Mouse (Mus musculus) ZHBTc4 (cell line): Measurements from ENCODE around the gene Hmmr.

Experiments
- DNase-seq: peaks from one replicate; pipeline ENCODE4 v3.0.0-alpha.2; 2011; ENCODE audit warnings: low read depth, low spot score

Gene Hmmr

DNA sequence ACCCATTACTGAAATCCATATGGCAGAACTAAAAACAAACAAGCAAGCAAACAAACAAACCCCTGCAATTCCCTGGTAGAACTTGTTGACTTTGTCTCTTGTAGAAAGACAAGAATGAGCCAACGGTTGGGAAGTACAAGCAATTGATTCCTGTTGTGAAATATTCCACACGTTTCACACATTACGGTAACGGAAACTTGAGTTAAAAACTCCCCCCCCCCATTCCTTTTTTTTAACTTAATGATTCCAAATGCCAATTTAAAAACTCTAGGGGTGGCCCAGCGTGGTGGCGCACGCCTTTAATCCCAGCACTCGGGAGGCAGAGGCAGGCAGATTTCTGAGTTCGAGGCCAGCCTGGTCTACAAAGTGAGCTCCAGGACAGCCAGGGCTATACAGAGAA, 38.1 kb downstream of the Hmmr start, which contains the start of gene Mat2b:
Mat2b (minus strand) TSS at position 101 of the 400 bp plus-strand sequence.
- DNase-seq, result no peak

DNA sequence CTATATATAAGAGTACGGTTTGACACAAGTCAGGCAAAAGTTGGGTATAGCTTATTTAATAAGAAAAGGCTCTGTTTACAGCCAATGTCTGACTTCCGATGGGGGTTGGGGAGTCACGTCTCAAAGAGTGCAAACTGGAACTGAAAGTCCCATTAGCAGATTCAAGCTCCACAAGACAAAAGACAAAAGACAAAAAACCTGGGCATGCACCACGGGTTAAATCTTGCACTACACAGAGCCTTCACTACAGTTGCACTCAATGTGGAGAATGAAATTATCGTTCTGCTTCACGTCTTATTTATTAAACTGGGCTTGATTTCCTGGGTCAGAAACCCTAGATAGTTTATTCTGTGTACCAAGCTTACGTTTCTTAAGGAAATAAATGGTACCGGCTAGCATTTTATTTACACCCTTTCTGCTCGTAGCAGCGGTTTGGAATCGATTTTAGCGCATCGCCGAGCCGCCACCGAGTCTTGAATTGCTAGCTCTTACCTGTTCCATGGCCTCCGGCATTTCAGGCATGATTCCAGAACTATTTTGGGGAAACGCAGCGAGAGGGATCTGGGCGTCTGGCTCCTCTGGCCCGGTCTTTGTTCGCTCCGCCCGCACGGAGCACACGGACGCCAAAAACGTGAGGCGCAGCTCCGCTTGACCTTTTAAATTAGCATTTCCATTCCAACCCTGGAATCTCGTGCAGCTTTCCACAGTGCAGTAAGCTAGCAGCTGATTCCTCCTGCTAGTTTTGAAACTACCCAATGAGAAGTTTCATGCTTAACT, 38.7 kb downstream of the Hmmr start:
- DNase-seq, result peak; percentile 94

DNA sequence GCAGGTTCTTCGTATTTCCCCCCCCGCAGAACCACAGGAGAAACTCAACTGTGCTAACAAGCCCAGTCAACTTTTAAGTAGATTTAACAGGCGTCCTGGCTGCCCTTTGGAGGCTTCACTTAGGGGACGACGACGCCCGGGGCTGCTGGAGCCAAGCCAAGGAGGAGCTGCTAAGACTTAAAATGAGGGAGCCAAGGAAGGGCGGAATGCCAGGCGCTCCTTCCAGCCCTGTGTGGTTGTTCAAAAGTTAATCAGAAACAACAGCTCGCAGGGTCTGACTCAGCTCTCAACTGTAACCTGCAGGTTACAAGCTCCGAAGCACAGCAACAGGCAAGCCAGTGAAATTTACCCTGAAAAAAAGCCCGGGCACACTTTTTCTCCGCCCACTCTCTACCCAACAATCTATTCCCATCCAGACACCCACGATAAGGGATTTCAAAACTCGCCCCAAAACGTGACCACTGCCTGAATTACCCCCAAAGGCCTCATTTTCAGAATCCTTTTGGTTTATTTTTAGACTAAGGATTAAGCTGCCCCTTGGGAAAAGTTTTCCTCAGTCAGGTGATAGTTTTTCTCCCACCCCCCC, 39.8 kb downstream of the Hmmr start:
- peak; percentile 64 for DNase-seq

DNA sequence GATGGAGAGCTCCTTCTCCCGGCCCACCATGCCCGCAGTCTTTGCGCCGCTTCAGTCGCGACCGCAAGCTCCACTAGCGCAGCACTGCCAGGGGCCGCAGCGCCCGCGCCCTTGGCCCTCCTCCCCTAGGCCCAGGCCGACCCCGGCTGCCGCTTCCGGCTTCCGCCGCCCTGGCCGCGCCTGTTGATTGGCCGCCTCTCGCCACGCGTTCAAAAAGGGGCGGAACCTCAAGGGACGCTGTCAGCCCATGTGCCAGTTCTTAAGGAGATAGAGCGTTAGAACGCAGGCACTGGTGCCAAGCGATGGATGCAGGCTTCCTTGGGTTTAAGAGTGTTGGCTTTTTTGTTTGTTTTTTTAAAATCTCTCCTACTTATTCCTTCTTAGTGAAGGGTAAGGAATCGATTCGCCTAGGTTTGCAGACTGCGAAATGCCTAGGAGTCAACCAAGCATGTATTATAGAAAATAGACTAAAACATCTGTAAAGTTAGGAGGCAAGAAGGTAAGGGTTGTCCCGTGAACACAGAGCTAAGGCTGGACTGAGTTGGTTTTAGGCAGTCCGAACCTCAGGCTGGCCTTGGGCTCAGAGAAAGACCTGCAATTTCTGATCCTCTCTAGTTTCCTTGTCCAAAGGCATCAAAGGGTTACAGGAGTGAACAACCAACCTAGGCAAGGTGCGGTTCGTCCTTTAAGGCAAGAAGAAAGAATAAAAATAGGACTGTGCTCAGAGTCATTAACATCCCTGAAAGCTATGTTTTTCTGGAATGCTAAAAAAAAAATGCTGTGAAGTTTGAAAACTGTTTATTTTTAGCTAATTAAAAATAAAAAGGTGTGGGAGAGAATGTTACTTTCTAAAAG, 40.5 kb downstream of the Hmmr start:
- DNase-seq, result peak; percentile 97

DNA sequence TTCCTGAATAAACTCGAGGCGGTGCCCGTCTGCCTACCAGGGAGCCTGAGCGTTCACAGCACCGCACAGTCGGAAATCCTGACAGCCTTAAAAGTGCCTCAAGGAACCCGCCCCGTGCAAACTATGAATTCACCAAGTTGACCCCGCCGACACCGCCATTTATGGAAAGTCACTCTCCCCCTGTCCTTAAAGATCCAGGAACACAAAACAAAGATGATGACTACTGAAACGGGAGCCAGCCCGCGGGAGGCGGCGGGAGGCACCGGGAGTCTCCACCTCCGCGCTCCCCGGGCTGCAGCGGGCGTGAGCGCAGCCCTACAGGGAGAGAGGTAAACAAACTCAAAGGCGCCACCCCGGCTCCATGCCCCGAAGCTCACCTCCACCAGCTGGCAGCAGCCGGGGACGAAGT, 41.1 kb downstream of the Hmmr start:
- DNase-seq, result peak; percentile 66

DNA sequence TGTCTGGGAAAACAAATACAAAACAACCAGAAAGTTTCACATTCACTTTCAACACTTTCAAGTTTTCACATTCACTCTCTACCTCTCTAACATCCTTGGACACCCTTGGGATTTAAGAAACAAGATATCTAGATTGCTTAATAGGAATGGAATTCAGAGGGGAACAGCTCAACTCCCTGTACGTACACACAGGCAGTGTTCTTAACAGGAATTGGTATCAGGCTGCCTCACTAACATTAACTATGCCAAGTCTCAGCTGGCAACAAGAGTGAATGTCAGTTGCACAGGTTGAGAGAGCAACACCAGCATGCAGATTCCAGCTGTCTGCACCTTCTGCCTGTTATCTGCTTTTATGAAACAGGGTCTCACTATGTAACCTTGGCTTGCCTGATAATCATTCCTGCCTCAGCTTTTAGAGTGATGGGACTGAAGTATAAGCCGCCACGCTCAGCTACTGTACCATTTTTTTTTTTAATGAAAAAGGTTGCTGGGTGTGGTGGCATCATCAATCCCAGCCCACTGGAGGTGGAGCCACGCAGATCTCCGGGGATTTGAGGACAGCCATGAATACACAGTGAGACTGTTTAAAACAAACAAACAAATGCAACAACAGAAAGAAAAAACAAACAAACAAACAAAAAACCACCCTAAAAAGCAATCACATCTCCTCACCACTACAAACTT, 42.6 kb downstream of the Hmmr start:
- peak; percentile 14 for DNase-seq

DNA sequence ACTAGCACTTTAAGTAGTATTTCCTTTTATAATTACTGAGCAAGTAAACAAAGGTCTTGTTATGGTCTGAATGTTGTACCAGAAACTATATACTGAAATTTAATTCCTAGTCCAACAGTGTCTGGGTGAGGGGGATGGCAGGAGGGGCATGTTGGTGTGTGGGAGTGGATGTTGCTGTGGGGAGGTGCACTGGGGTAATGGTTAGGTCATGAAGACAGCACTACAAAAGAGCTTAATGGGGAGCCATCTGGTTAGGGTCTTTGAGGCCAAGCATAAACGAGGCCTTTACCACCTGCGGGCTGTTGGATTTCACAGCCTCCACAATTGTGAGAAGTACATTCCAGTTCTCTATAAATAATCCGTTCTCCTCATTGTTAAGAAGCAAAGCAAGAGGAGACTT, 49.9 kb downstream of the Hmmr start:
- no peak for DNase-seq

DNA sequence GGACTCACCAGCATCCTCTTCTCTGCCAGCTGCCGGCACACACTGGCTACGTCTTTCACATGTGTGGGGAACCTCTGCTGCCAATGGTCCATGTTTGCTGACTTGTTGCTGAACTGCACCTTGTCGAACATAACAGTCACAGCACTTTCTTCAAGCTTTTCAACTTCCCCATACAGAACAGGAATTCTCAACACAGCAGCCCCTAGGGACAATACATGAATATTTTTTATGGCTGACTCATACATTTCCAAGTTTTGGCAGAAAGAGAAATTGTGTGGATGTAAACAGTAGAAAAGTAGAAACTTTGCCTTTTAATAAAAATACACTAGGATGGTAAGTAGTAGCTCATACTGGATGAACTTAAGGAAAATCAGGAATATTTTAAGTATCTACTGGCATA, 50.8 kb downstream of the Hmmr start:
- no peak for DNase-seq

DNA sequence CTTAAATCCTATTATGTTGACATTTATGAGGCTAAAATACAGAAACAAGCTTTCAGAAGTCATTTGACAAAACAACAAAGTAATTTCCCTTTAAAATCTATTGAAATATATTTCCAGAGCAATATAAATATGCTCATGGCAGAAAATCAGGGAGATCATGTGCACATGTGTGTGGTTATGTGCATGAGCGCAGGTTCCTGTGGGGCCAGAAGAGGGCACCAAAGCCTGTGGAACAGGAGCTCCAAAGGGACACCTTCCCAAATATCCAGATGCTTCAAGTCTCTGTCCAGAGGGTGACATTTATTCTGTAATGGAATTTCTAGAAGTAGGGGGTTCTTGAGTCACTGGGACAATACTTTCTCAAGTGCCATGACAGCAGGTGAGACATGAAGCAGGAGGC, 56.1 kb downstream of the Hmmr start:
- DNase-seq, result peak; percentile 73

DNA sequence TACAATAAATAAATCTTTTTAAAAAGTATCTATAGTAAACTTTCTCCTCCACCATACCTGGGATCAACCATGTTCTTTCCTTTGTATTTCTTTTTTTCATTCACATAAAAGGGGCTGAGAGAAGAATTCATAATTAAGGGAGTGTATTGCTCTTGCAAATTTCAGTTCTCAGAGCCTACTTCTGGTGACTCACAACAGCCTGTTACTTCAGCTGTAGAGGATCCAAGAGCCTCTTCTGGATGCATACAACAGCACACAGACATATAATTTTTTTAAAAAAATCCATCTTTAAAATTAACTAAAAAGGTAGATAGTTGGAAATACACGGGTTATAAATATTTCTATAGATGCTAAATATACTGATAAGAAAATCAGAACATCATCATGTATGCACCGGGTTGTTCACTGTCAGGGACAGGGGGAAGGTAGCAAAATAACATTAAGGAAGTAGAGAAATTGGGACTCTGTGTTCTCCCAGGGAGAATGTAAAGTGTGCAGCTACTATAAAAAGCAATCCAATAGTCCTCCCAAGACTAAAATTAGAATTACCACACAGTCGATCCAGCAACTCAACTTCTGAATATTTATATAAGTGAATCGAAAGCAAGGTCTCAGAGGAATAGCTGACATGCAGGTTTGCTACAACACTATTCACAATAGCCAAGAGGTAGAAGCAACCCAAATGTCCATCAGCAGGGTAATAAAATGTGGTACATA, 58.0 kb downstream of the Hmmr start:
- no peak for DNase-seq
